Mouse (Mus musculus): Measurements from ENCODE around the gene Pom121. TPM values are rescaled to one million over a fixed set of nuclear protein-coding genes. Genes with fewer than 3 reads are reported as not detected.

The Pom121 gene
- polyA plus RNA-seq, 2 experiments: 15.3 to 38.1 TPM

DNA sequence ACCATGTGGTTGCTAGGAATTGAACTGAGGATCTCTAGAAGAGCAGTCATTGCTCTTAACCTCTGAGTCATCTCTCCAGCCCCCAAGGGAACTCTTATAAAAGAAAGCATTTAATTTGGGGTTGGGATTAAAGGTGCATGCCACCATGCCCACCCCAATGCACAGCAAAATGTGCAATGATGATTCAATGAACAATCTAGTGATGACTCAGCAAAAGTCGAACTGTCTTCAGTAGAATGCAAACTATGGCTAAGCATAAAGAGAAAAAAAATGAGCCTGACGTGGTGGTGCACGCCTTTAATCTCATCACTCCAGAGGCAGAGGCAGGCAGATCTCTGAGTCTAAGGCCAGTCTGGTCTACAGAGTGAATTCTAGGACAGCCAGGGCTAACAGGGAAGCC, 31.8 kb downstream of the Pom121 start:
- Histone ChIP-seq H3K9me3 (ENCODE audit: control insufficient read depth, low read length) (no peaks in the 10 kb centered on the region), H3K27me3 (ENCODE audit: control insufficient read depth, insufficient read depth, low read length) (no peaks in the 10 kb centered on the region), H3K4me3 (replicated peaks; ENCODE audit: low read length) (no peak overlapping the region), H3K9ac (ENCODE audit: low read depth, low read length, severe bottlenecking) (no peak overlapping the region), H3K36me3 (ENCODE audit: control insufficient read depth, insufficient read depth, low read length) (no peaks in the 10 kb centered on the region), H3K4me1 (ENCODE audit: control insufficient read depth, insufficient read depth, low read length) (no peaks in the 10 kb centered on the region), H3K27ac (replicated peaks; ENCODE audit: low read depth, low read length) (no peak overlapping the region), H3K4me2 (replicated peaks; ENCODE audit: low read depth, low read length, severe bottlenecking) (no peak overlapping the region)
- WGBS: 93% methylated on average over 3 of the region's 3 CpGs
- ATAC-seq (ENCODE audit: low FRiP score, low read depth) (no peak), DNase-seq (ENCODE audit: low spot score) (no peak)
- no peak for TF ChIP-seq POLR2A (IDR thresholded peaks at IDR 0.05; ENCODE audit: borderline replicate concordance, extremely low read depth, insufficient read depth, insufficient read length)

DNA sequence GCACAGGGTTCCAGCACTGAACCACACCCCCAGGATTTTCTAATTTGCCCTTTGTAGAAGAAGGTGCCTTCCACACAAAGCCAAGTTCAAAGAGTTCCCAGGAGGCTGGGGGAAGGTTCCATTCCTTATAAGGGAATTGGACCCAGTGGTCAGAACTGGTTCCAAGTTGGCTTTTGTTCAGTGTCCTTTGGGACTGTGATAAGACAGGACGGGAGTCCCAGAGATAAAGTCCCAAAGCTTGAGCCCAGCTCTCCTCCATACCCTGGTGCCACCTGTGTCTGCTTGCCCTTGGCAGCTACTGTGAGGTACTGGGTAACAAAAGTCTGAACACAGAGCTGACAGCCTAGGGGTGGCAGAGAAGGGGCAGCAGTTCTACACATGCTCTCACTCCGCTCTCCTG, 34.6 kb downstream of the Pom121 start:
- Histone ChIP-seq H3K9ac (ENCODE audit: low read depth, low read length, severe bottlenecking) (no peak overlapping the region), H3K36me3 (ENCODE audit: control insufficient read depth, insufficient read depth, low read length) (no peaks in the 10 kb centered on the region), H3K9me3 (ENCODE audit: control insufficient read depth, low read length) (no peaks in the 10 kb centered on the region), H3K4me3 (replicated peaks; ENCODE audit: low read length) (no peak overlapping the region), H3K4me2 (replicated peaks; ENCODE audit: low read depth, low read length, severe bottlenecking) (no peak overlapping the region), H3K4me1 (ENCODE audit: control insufficient read depth, insufficient read depth, low read length) (no peaks in the 10 kb centered on the region), H3K27ac (replicated peaks; ENCODE audit: low read depth, low read length) (no peak overlapping the region), H3K27me3 (ENCODE audit: control insufficient read depth, insufficient read depth, low read length) (no peaks in the 10 kb centered on the region)
- ATAC-seq (ENCODE audit: low FRiP score, low read depth) (no peak), DNase-seq (ENCODE audit: low spot score) (no peak)
- WGBS: 92% methylated on average over 2 of the region's 2 CpGs
- TF ChIP-seq POLR2A (IDR thresholded peaks at IDR 0.05; ENCODE audit: borderline replicate concordance, extremely low read depth, insufficient read depth, insufficient read length): no peak

- no peak overlapping the region for H3K27ac ChIP-seq (replicated peaks; ENCODE audit: low read depth, low read length)
- no peaks in the 10 kb centered on the region for H3K36me3 ChIP-seq (ENCODE audit: control insufficient read depth, insufficient read depth, low read length)
- DNase-seq (ENCODE audit: low spot score) (peak; percentile 19), ATAC-seq (ENCODE audit: low FRiP score, low read depth) (no peak)
- H3K27me3 ChIP-seq (ENCODE audit: control insufficient read depth, insufficient read depth, low read length): peaks cover 12% of the 10 kb centered on the region; the same call in 1 of the 2 replicates
- no peak for TF ChIP-seq POLR2A (IDR thresholded peaks at IDR 0.05; ENCODE audit: borderline replicate concordance, extremely low read depth, insufficient read depth, insufficient read length)
- H3K4me2 ChIP-seq (replicated peaks; ENCODE audit: low read depth, low read length, severe bottlenecking): no peak overlapping the region
- no peaks in the 10 kb centered on the region for H3K9me3 ChIP-seq (ENCODE audit: control insufficient read depth, low read length)
- H3K9ac ChIP-seq (ENCODE audit: low read depth, low read length, severe bottlenecking): no peak overlapping the region
- H3K4me3 ChIP-seq (replicated peaks; ENCODE audit: low read length): no peak overlapping the region
- WGBS: 83% methylated on average over 2 of the region's 2 CpGs
- H3K4me1 ChIP-seq (ENCODE audit: control insufficient read depth, insufficient read depth, low read length): no peaks in the 10 kb centered on the region
These were observed 36.8 kb downstream of the Pom121 start for GRCm38 (mm10) chr5:135357556-135357955.

- H3K4me2 ChIP-seq (replicated peaks; ENCODE audit: low read depth, low read length, severe bottlenecking): no peak overlapping the region
- H3K4me3 ChIP-seq (replicated peaks; ENCODE audit: low read length): no peak overlapping the region
- H3K36me3 ChIP-seq (ENCODE audit: control insufficient read depth, insufficient read depth, low read length): no peaks in the 10 kb centered on the region
- WGBS: 61% methylated on average over 1 of the region's 1 CpGs
- H3K9ac ChIP-seq (ENCODE audit: low read depth, low read length, severe bottlenecking): no peak overlapping the region
- no peak overlapping the region for H3K27ac ChIP-seq (replicated peaks; ENCODE audit: low read depth, low read length)
- DNase-seq (ENCODE audit: low spot score) (no peak), ATAC-seq (ENCODE audit: low FRiP score, low read depth) (no peak)
- H3K27me3 ChIP-seq (ENCODE audit: control insufficient read depth, insufficient read depth, low read length): peaks cover 12% of the 10 kb centered on the region; the same call in 1 of the 2 replicates
- no peaks in the 10 kb centered on the region for H3K4me1 ChIP-seq (ENCODE audit: control insufficient read depth, insufficient read depth, low read length)
- TF ChIP-seq POLR2A (IDR thresholded peaks at IDR 0.05; ENCODE audit: borderline replicate concordance, extremely low read depth, insufficient read depth, insufficient read length): no peak
- H3K9me3 ChIP-seq (ENCODE audit: control insufficient read depth, low read length): no peaks in the 10 kb centered on the region
These were observed 38.3 kb downstream of the Pom121 start for GRCm38 (mm10) chr5:135356090-135356489.

DNA sequence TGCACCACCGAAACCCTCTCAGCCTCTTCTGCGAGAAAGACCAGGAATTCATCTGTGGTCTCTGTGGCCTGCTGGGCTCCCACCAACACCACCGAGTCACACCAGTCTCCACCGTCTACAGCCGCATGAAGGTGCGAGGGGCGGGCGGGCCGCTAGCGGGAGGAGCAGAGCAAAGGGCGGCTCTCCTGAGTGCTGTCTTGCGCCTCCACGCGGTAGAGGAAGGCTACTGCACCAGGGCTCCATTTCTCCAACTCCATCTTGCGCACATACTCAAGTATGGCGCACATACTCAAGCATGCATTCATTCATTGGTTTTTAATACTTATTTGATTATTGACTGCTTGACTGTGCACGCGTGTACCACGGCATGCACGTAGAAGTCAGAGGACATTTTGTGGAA, 40.8 kb downstream of the Pom121 start:
- no peaks in the 10 kb centered on the region for H3K4me1 ChIP-seq (ENCODE audit: control insufficient read depth, insufficient read depth, low read length)
- 14% methylated on average over 19 of the region's 20 CpGs for WGBS
- no peak overlapping the region for H3K4me3 ChIP-seq (replicated peaks; ENCODE audit: low read length)
- ATAC-seq (ENCODE audit: low FRiP score, low read depth): no peak
- H3K27ac ChIP-seq (replicated peaks; ENCODE audit: low read depth, low read length): no peak overlapping the region
- peaks cover 10% of the 10 kb centered on the region; the same call in 1 of the 2 replicates for H3K9me3 ChIP-seq (ENCODE audit: control insufficient read depth, low read length)
- H3K27me3 ChIP-seq (ENCODE audit: control insufficient read depth, insufficient read depth, low read length): peaks cover 12% of the 10 kb centered on the region; the same call in 1 of the 2 replicates
- H3K4me2 ChIP-seq (replicated peaks; ENCODE audit: low read depth, low read length, severe bottlenecking): no peak overlapping the region
- DNase-seq (ENCODE audit: low spot score): no peak
- no peak overlapping the region for H3K9ac ChIP-seq (ENCODE audit: low read depth, low read length, severe bottlenecking)
- H3K36me3 ChIP-seq (ENCODE audit: control insufficient read depth, insufficient read depth, low read length): no peaks in the 10 kb centered on the region
- no peak for TF ChIP-seq POLR2A (IDR thresholded peaks at IDR 0.05; ENCODE audit: borderline replicate concordance, extremely low read depth, insufficient read depth, insufficient read length)

DNA sequence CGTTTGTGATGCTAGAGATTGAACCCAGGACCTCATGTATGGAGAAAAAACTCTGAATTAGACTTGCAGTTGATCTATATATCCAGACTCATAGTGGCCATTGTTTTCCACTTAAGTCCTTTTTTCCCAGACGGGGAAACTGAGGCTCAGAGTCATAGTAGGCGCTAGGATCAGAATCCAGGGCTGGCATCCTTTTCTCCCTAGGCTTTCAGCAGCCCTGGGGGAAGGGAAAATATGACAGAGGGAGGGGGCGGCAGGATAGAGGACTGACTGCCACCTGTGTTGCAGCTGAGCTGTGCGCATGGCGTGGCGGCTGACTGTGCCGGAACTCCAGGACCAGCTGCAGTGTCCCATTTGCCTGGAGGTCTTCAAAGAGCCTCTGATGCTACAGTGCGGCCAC, 41.4 kb downstream of the Pom121 start, which contains the start of gene Trim50:
Trim50 (plus strand) TSS at position 301 of the 400 bp plus-strand sequence.
- peaks cover 12% of the 10 kb centered on the region; the same call in 1 of the 2 replicates for H3K27me3 ChIP-seq (ENCODE audit: control insufficient read depth, insufficient read depth, low read length)
- H3K9me3 ChIP-seq (ENCODE audit: control insufficient read depth, low read length): peaks cover 10% of the 10 kb centered on the region; the same call in 1 of the 2 replicates
- H3K27ac ChIP-seq (replicated peaks; ENCODE audit: low read depth, low read length): no peak within 1 kb of the TSS
- 54% methylated on average over 9 of the region's 9 CpGs for WGBS
- H3K9ac ChIP-seq (ENCODE audit: low read depth, low read length, severe bottlenecking): no peak within 1 kb of the TSS
- no peak for TF ChIP-seq POLR2A (IDR thresholded peaks at IDR 0.05; ENCODE audit: borderline replicate concordance, extremely low read depth, insufficient read depth, insufficient read length)
- H3K4me2 ChIP-seq (replicated peaks; ENCODE audit: low read depth, low read length, severe bottlenecking): no peak within 1 kb of the TSS
- H3K4me3 ChIP-seq (replicated peaks; ENCODE audit: low read length): no peak within 1 kb of the TSS
- H3K36me3 ChIP-seq (ENCODE audit: control insufficient read depth, insufficient read depth, low read length): no peaks in the 10 kb centered on the region
- ATAC-seq (ENCODE audit: low FRiP score, low read depth) (no peak), DNase-seq (ENCODE audit: low spot score) (no peak)
- H3K4me1 ChIP-seq (ENCODE audit: control insufficient read depth, insufficient read depth, low read length): no peaks in the 10 kb centered on the region

Data from limb, embryonic 14.5 days (tissue).